Mouse (Mus musculus) liver, adult 2 months (tissue): ENCODE measurements around the gene Sema5a. TPM values are rescaled to one million over a fixed set of nuclear protein-coding genes. Genes with fewer than 3 reads are reported as not detected.

Source experiments
- DNase-seq: peaks from one replicate; pipeline ENCODE4 v3.0.0-alpha.2; 2011; ENCODE audit warnings: low read depth, low spot score; ENCODE audit errors: extremely low read depth
- H3K27ac ChIP-seq: fragments of 200-500 bp; replicated peaks from 2 replicates; pipeline ENCODE4 v1.5.1; 2012; ENCODE audit warnings: low read depth, mild to moderate bottlenecking, control low read depth, inconsistent platforms, low read length; ENCODE audit not compliant: insufficient read depth
- H3K27me3 ChIP-seq: fragments of 200-500 bp; 2 replicates; pipeline ENCODE4 v1.6.1; 2012; ENCODE audit warnings: mild to moderate bottlenecking, moderate library complexity, low read length, inconsistent platforms; ENCODE audit not compliant: control insufficient read depth, insufficient read depth
- H3K36me3 ChIP-seq: fragments of 200-500 bp; 2 replicates; pipeline ENCODE4 v1.6.1; 2012; ENCODE audit warnings: low read length, inconsistent platforms; ENCODE audit not compliant: control insufficient read depth, insufficient read depth
- H3K4me1 ChIP-seq: fragments of 200-500 bp; 2 replicates; pipeline ENCODE4 v1.6.1; 2011; ENCODE audit warnings: low read length; ENCODE audit not compliant: control insufficient read depth, insufficient read depth
- H3K4me3 ChIP-seq: fragments of 200-500 bp; 2 replicates; pipeline ENCODE4 v1.5.1; 2011; ENCODE audit warnings: low read depth, mild to moderate bottlenecking, control low read depth, low read length, moderate library complexity; ENCODE audit not compliant: insufficient read depth
- H3K79me2 ChIP-seq: fragments of 200-500 bp; 2 replicates; pipeline ENCODE4 v1.6.1; 2012; ENCODE audit warnings: inconsistent platforms, mild to moderate bottlenecking, low read length, moderate library complexity; ENCODE audit not compliant: control insufficient read depth, insufficient read depth
- H3K9ac ChIP-seq: fragments of 200-500 bp; 2 replicates; pipeline ENCODE4 v1.6.1; 2012; ENCODE audit warnings: low read depth, mild to moderate bottlenecking, control low read depth, inconsistent platforms, low read length
- CTCF ChIP-seq: fragments of 200-500 bp; IDR thresholded peaks from 2 replicates; pipeline ENCODE4 v1.5.1; 2011; ENCODE audit warnings: low read depth, low read length, control low read depth
- POLR2A ChIP-seq: fragments of 200-500 bp; IDR thresholded peaks from 2 replicates; pipeline ENCODE4 v1.6.1; 2011; ENCODE audit warnings: low read length, control low read depth; ENCODE audit not compliant: insufficient read depth; ENCODE audit errors: extremely low read depth
- WGBS: fragments of 180-500 bp; shearing (Covaris S2); methylation state at CpG from one replicate; pipeline ENCODE4 v1.1.7; 2018; 5-methylcytosine and 5-hydroxymethylcytosine counted together
- polyA plus RNA-seq: library from polyadenylated mRNA; depleted of rRNA; stranded (reverse); fragments of >200 nt; gene quantifications from 2 replicates; pipeline ENCODE4 v1.2.3, GENCODE M21; 2012
- total RNA-seq: library from RNA; depleted of rRNA; stranded (reverse); fragments of >200 nt; gene quantifications from 2 replicates; pipeline ENCODE4 v1.2.3, GENCODE M21; 2014

Sema5a gene
- total and polyA plus RNA-seq, 2 experiments, result 0.22 to 0.46 TPM

DNA sequence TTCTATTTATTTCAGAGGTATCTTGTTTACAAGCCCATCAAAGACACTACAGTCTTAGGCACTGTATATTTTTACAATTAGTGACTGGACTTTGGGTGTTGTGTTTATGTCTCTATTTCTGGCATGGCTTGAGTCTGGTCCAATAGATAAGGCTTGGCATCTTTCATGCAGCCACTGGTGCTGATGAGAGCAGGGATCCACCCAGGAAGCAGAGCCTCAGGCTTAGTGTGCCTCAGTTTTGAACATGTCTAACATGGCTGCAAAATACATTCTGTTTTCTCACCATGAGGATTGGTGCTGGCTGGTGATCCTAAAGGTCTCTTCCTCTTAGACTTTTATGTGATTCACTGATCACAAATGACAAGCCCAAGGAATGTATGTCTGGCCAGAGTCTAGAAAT, 263.7 kb downstream of the Sema5a start:
- no peaks in the 10 kb centered on the region for H3K79me2 ChIP-seq
- no peaks in the 10 kb centered on the region for H3K27me3 ChIP-seq
- H3K4me1 ChIP-seq, result no peaks in the 10 kb centered on the region
- TF ChIP-seq CTCF, result no peak
- TF ChIP-seq POLR2A, result no peak
- no peak overlapping the region for H3K27ac ChIP-seq
- no peak for DNase-seq
- H3K4me3 ChIP-seq, result no peak overlapping the region
- no peaks in the 10 kb centered on the region for H3K36me3 ChIP-seq
- no peak overlapping the region for H3K9ac ChIP-seq

DNA sequence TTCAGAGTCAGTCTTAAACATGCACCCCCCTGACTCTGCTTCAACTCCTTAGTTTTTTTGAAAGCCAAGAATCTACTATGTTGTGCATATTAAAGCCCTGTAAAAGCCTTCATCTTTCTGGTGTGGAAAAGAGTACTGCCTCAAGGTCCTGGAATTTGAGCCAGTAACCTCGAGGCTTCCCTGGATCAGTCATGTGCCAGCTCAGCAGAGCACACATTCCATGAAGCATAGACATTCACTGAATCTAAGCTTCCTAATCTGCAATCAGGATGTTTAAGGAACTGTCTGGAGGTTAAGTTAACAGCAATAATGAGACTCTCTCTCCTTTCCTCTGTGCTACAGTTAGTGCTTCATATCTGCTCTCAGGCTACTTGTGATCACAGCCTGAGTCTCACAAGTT, 270.3 kb downstream of the Sema5a start:
- H3K4me3 ChIP-seq, result no peak overlapping the region
- no peaks in the 10 kb centered on the region for H3K4me1 ChIP-seq
- no peak for DNase-seq
- no peaks in the 10 kb centered on the region for H3K36me3 ChIP-seq
- H3K79me2 ChIP-seq, result no peaks in the 10 kb centered on the region
- H3K9ac ChIP-seq, result no peak overlapping the region
- WGBS, result 21% methylated on average over 1 of the region's 1 CpGs
- TF ChIP-seq POLR2A (no peak), CTCF (no peak)
- no peaks in the 10 kb centered on the region for H3K27me3 ChIP-seq
- H3K27ac ChIP-seq, result no peak overlapping the region

DNA sequence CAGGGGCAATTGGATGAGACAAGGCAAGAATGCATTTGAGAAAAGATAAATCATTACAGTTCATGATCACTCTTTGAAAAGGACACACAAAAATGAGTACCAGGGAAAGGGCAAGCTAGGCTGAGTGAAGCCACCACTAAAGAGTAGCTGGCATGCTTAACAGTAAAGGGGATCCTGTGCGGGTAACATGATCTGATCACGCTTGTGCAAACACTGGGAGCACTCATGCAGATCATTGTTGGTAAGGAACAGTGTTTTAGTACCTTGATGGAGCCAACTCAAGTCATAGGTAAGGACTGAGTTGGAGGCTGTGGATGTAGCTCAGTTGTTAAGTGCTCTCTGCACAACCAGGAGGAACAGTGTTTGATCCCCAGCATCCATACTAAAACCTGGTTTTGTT, 273.3 kb downstream of the Sema5a start:
- Histone ChIP-seq H3K27me3 (no peaks in the 10 kb centered on the region), H3K27ac (no peak overlapping the region), H3K4me1 (no peaks in the 10 kb centered on the region), H3K9ac (no peak overlapping the region), H3K4me3 (no peak overlapping the region), H3K36me3 (no peaks in the 10 kb centered on the region), H3K79me2 (no peaks in the 10 kb centered on the region)
- TF ChIP-seq POLR2A, result no peak
- TF ChIP-seq CTCF, result no peak
- WGBS, result 76% methylated on average over 2 of the region's 2 CpGs
- DNase-seq, result no peak

DNA sequence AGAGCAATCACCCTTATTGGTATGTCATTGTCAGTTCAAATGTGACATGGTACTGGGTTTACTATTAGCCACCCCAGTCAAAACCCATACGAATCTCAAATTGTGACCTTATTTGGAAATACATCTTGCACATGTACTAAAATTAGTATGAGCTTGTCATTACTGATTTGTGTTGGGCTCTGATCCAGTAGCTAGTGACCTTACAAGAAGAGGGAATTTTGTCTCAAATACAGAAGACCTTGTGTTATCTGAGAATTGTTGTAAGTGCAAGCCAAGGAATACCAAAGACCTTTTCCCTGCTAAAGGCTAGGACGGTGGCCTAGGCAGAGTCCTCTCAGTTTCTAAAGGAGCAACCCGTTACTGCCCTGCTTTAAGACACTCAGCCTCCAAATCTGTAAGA, 287.9 kb downstream of the Sema5a start:
- no peak overlapping the region for H3K27ac ChIP-seq

DNA sequence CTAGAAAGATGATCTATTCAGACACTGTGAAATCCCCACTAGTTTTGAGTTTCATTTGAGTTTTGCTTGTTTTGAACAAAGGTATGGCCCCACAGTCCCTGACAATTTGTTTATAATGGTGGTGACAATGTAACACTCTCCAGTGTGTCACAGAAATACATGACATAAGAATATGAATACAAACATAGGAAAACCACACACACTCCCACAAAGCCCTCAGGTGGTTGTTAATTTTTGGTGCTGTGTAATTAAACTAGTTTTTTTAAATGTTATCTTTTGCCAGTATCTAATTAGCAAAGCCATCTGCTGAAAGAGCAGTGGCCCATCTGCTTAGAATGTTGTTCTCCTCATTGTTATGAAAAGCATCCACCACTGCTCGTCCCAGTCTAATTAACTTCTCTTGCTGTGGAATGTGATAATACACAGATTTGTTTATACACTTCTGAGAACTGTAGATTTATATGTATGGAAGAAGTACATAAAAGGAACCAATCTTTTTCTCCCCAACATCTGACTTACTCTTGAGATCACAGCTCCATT, 289.0 kb downstream of the Sema5a start:
- Histone ChIP-seq H3K9ac (no peak overlapping the region), H3K79me2 (no peaks in the 10 kb centered on the region), H3K36me3 (no peaks in the 10 kb centered on the region), H3K27ac (no peak overlapping the region), H3K4me1 (no peaks in the 10 kb centered on the region), H3K27me3 (no peaks in the 10 kb centered on the region), H3K4me3 (no peak overlapping the region)
- DNase-seq, result no peak
- WGBS, result 78% methylated on average over 1 of the region's 1 CpGs
- TF ChIP-seq POLR2A (no peak), CTCF (no peak)

More for the DNA sequence above, 287.9 kb downstream of the Sema5a start:
- TF ChIP-seq CTCF (no peak), POLR2A (no peak)
- H3K9ac ChIP-seq, result no peak overlapping the region
- 79% methylated on average over 3 of the region's 3 CpGs for WGBS
- peak; percentile 3 for DNase-seq
- no peak overlapping the region for H3K4me3 ChIP-seq
- no peaks in the 10 kb centered on the region for H3K4me1 ChIP-seq
- no peaks in the 10 kb centered on the region for H3K79me2 ChIP-seq
- H3K36me3 ChIP-seq, result no peaks in the 10 kb centered on the region
- no peaks in the 10 kb centered on the region for H3K27me3 ChIP-seq

- Histone ChIP-seq H3K4me1 (no peaks in the 10 kb centered on the region), H3K4me3 (no peak overlapping the region), H3K9ac (no peak overlapping the region), H3K27ac (no peak overlapping the region), H3K36me3 (no peaks in the 10 kb centered on the region), H3K79me2 (no peaks in the 10 kb centered on the region), H3K27me3 (no peaks in the 10 kb centered on the region)
- WGBS, result 75% methylated on average over 6 of the region's 6 CpGs
- no peak for DNase-seq
- TF ChIP-seq CTCF (no peak), POLR2A (no peak)
Measured at GRCm38 (mm10) chr15:32536755-32537503, 292.3 kb downstream of the Sema5a start.
